ENCODE assay signal across 20 mouse cellular contexts in the genomic region with DNA sequence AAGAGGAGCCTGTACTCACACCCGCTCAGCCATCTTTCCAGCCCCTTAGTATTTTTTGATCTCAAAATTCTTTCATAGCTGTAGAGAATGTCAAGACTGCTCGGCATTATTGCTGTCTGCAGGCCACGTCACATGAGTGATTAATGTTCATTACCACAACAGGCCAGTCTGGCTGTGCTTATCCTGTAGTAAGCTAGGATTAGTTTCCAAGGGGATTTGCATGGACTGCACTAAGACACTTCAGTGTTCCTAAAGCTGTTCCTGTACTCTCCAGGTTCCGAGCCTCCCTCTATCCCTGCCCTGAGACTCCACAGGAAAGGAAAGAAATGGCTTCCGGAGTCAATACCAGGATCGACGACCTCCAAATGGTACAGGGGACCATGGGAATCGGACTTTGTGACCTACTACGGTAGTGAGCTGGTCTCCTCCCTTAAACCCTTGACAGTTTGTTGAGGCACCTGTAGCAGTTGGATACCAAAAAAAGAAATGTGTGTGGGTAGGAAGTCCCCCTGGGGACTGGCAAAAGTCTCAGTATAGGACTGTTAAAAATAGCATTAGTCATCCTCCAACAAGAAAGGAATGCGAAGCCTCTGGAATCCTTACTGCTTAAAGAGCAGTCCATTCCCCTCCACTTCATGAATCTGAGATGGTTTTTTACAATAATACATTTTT. TPM values are rescaled to one million over a fixed set of nuclear protein-coding genes. Genes with fewer than 3 reads are reported as not detected.
DNase-seq lines count a peak whose midpoint lies in the region; ATAC-seq lines count a peak whose summit lies in the region.
"Had no signal": no experiment of that assay in that cellular context is flagged by ENCODE, and none has a peak within 500 bp of the region (broad histone marks: within the 10 kb centered on the region; RNA-seq: fewer than 3 reads in every experiment).

No protein-coding gene starts in this region.

- intact Hi-C loops in heart, postnatal 25 days (cut with DNase I), result no loop called here

- WGBS in heart, embryonic 12.5 days, result 52% methylated on average over 10 of the region's 10 CpGs
- 81% methylated on average over 10 of the region's 10 CpGs for WGBS in limb, embryonic 12.5 days
- 90% methylated on average over 10 of the region's 10 CpGs for WGBS in limb, embryonic 10.5 days
- WGBS in stomach, embryonic 14.5 days, result 63% methylated on average over 10 of the region's 10 CpGs

- peaks cover 36% of the 10 kb centered on the region for H3K4me1 ChIP-seq in heart, embryonic 12.5 days (replicated peaks)
- H3K4me1 ChIP-seq in limb, embryonic 12.5 days (replicated peaks), result peaks cover 3% of the 10 kb centered on the region; the same call in 1 of the 2 replicates
- no peaks in the 10 kb centered on the region for H3K4me1 ChIP-seq in limb, embryonic 10.5 days
- H3K4me1 ChIP-seq in stomach, embryonic 14.5 days (ENCODE audit: control insufficient read depth, insufficient read depth, low read length), result 0 out of 2 replicates have a peak, but pooled peaks cover 3% of the 10 kb centered on the region
- H3K4me1 ChIP-seq: neural tube, embryonic 13.5 days had no signal

- peak overlapping the region; percentile 97 for H3K27ac ChIP-seq in heart, embryonic 12.5 days (ENCODE audit: poor library complexity, severe bottlenecking)
- 0 out of 2 replicates have a peak overlapping the region, but pooled peaks have one; percentile 19 for H3K27ac ChIP-seq in limb, embryonic 12.5 days
- no peak overlapping the region for H3K27ac ChIP-seq in limb, embryonic 10.5 days
- peak overlapping the region; percentile 15; the same call in 1 of the 2 replicates for H3K27ac ChIP-seq in stomach, embryonic 14.5 days (ENCODE audit: low read length)
- H3K27ac ChIP-seq: liver, embryonic 14.5 days; neural tube, embryonic 13.5 days had no signal

- peaks cover 85% of the 10 kb centered on the region for H3K36me3 ChIP-seq in heart, embryonic 12.5 days
- H3K36me3 ChIP-seq in limb, embryonic 12.5 days, result peaks cover 76% of the 10 kb centered on the region
- H3K36me3 ChIP-seq in limb, embryonic 10.5 days, result peaks cover 81% of the 10 kb centered on the region
- H3K36me3 ChIP-seq in stomach, embryonic 14.5 days (ENCODE audit: control insufficient read depth, insufficient read depth, low read length), result peaks cover 42% of the 10 kb centered on the region

- no peak overlapping the region for H3K9ac ChIP-seq in heart, embryonic 12.5 days
- no peak overlapping the region for H3K9ac ChIP-seq in limb, embryonic 12.5 days (replicated peaks)
- H3K9ac ChIP-seq in stomach, embryonic 14.5 days (replicated peaks; ENCODE audit: low read depth, low read length), result no peak overlapping the region
- H3K9ac ChIP-seq: liver, embryonic 14.5 days; neural tube, embryonic 13.5 days had no signal

- no peak for DNase-seq in heart, postnatal 25 days (ENCODE audit: low spot score)
- no peak for DNase-seq in limb, embryonic 10.5 days (ENCODE audit: low spot score)
- peak; percentile 36 for DNase-seq in heart, postnatal 4 days
- no peak for DNase-seq in cerebellum, adult 11 months
- DNase-seq in frontal cortex, adult 2 months (ENCODE audit: extremely low spot score in 1 of 2, low spot score in 1 of 2), result no peak
- DNase-seq: adrenal gland, postnatal 36 days; cerebellum, postnatal 10 days; embryo, embryonic 11 days; gastrocnemius, postnatal 36 days; thymus, postnatal 36 days had no signal

- H3K4me2 ChIP-seq in heart, embryonic 12.5 days, result 0 out of 2 replicates have a peak overlapping the region, but pooled peaks have one; percentile 22
- H3K4me2 ChIP-seq in limb, embryonic 12.5 days, result no peak overlapping the region
- H3K4me2 ChIP-seq in stomach, embryonic 14.5 days (replicated peaks; ENCODE audit: low read depth, low read length), result no peak overlapping the region
- H3K4me2 ChIP-seq: neural tube, embryonic 13.5 days had no signal

- H3K4me3 ChIP-seq in heart, embryonic 12.5 days, result no peak overlapping the region
- H3K4me3 ChIP-seq in limb, embryonic 12.5 days (replicated peaks), result no peak overlapping the region
- H3K4me3 ChIP-seq in limb, embryonic 10.5 days, result no peak overlapping the region
- no peak overlapping the region for H3K4me3 ChIP-seq in stomach, embryonic 14.5 days (ENCODE audit: low read depth, low read length)
- H3K4me3 ChIP-seq: megakaryocyte, embryonic 14.5 days; neural tube, embryonic 13.5 days had no signal

- H3K27me3 ChIP-seq in heart, embryonic 12.5 days (replicated peaks), result no peaks in the 10 kb centered on the region
- no peaks in the 10 kb centered on the region for H3K27me3 ChIP-seq in limb, embryonic 12.5 days
- H3K27me3 ChIP-seq in limb, embryonic 10.5 days (ENCODE audit: low read depth, poor library complexity, severe bottlenecking), result no peaks in the 10 kb centered on the region
- H3K27me3 ChIP-seq in stomach, embryonic 14.5 days (ENCODE audit: control insufficient read depth, insufficient read depth, low read length), result no peaks in the 10 kb centered on the region
- H3K27me3 ChIP-seq: megakaryocyte, embryonic 14.5 days; neural tube, embryonic 13.5 days had no signal

- ATAC-seq in heart, embryonic 12.5 days (ENCODE audit: insufficient number of reproducible peaks, low FRiP score), result 0 out of 2 replicates have a peak, but pooled peaks have one; percentile 57
- ATAC-seq in limb, embryonic 12.5 days (ENCODE audit: insufficient number of reproducible peaks, insufficient read depth, low FRiP score, low TSS enrichment, low read depth), result no peak
- ATAC-seq in stomach, embryonic 14.5 days (ENCODE audit: insufficient number of reproducible peaks, insufficient read depth, low FRiP score, low read depth), result no peak
- ATAC-seq: forebrain, embryonic 16.5 days; hindbrain, embryonic 16.5 days; lung, postnatal 0 days had no signal

- no peaks in the 10 kb centered on the region for H3K9me3 ChIP-seq in heart, embryonic 12.5 days (replicated peaks)
- no peaks in the 10 kb centered on the region for H3K9me3 ChIP-seq in limb, embryonic 12.5 days
- no peaks in the 10 kb centered on the region for H3K9me3 ChIP-seq in limb, embryonic 10.5 days (replicated peaks)
- no peaks in the 10 kb centered on the region for H3K9me3 ChIP-seq in stomach, embryonic 14.5 days (ENCODE audit: control insufficient read depth, low read depth, low read length)
- H3K9me3 ChIP-seq: megakaryocyte, embryonic 14.5 days; neural tube, embryonic 13.5 days had no signal

RNA-seq across cellular contexts. Expression of a gene that starts 21.0 kb away (rescaled TPM):
- polyA plus RNA-seq in heart, embryonic 12.5 days (2016; fragmentation: Nextera tagmentation; extraction: Ambion mirVana), result 70.0 and 71.4 TPM in 2 replicates
- total RNA-seq in heart, postnatal 25 days (2021), result 10 to 100 TPM; 84.7 to 87.3 TPM
- 26.9 and 29.4 TPM in 2 replicates for polyA plus RNA-seq in limb, embryonic 12.5 days (2016; fragmentation: Nextera tagmentation; extraction: Ambion mirVana)
- polyA plus RNA-seq in limb, embryonic 10.5 days (2016; fragmentation: Nextera tagmentation; extraction: Ambion mirVana), result 28.1 and 30.2 TPM in 2 replicates
- 100 to 1,000 TPM; 112 to 115 TPM for total RNA-seq in heart, postnatal 4 days (2021)
- 38.4 and 42.0 TPM in 2 replicates for polyA plus RNA-seq in stomach, embryonic 14.5 days (2014; fragmentation: Nextera tagmentation; extraction: Ambion mirVana)
- 312 and 317 TPM in 2 replicates for polyA plus RNA-seq in frontal cortex, adult 2 months (2012; rRNA removed)

RNA-seq across cellular contexts. Expression of a gene that starts 39.5 kb away (rescaled TPM):
- polyA plus RNA-seq in heart, embryonic 12.5 days (2016; fragmentation: Nextera tagmentation; extraction: Ambion mirVana), result 17.5 and 18.1 TPM in 2 replicates
- total RNA-seq in heart, postnatal 25 days (2021), result 1 to 10 TPM; 8.0 to 8.7 TPM
- 8.0 and 8.1 TPM in 2 replicates for polyA plus RNA-seq in limb, embryonic 12.5 days (2016; fragmentation: Nextera tagmentation; extraction: Ambion mirVana)
- 4.9 and 5.9 TPM in 2 replicates for polyA plus RNA-seq in limb, embryonic 10.5 days (2016; fragmentation: Nextera tagmentation; extraction: Ambion mirVana)
- total RNA-seq in heart, postnatal 4 days (2021), result 10 to 100 TPM in 1 of 2 experiments, 1 to 10 TPM in 1; 9.0 to 10.1 TPM
- polyA plus RNA-seq in stomach, embryonic 14.5 days (2014; fragmentation: Nextera tagmentation; extraction: Ambion mirVana), result 11.2 and 14.2 TPM in 2 replicates
- polyA plus RNA-seq in frontal cortex, adult 2 months (2012; rRNA removed), result 11.8 and 13.0 TPM in 2 replicates

RNA-seq across cellular contexts. Expression of a gene that starts 47.9 kb away (rescaled TPM):
- polyA plus RNA-seq in heart, embryonic 12.5 days (2016; fragmentation: Nextera tagmentation; extraction: Ambion mirVana), result not detected in 2 replicates
- under 1 TPM; 0.55 to 0.64 TPM for total RNA-seq in heart, postnatal 25 days (2021)
- polyA plus RNA-seq in limb, embryonic 12.5 days (2016; fragmentation: Nextera tagmentation; extraction: Ambion mirVana), result not detected in 2 replicates
- polyA plus RNA-seq in limb, embryonic 10.5 days (2016; fragmentation: Nextera tagmentation; extraction: Ambion mirVana), result not detected in 2 replicates
- not detected for total RNA-seq in heart, postnatal 4 days (2021)
- polyA plus RNA-seq in stomach, embryonic 14.5 days (2014; fragmentation: Nextera tagmentation; extraction: Ambion mirVana), result not detected in 2 replicates
- 0.46 and 0.55 TPM in 2 replicates for polyA plus RNA-seq in frontal cortex, adult 2 months (2012; rRNA removed)
- total RNA-seq: gastrocnemius, postnatal 36 days; MEL had no signal

RNA-seq across cellular contexts. Expression of a gene that starts 52.1 kb away (rescaled TPM):
- polyA plus RNA-seq in heart, embryonic 12.5 days (2016; fragmentation: Nextera tagmentation; extraction: Ambion mirVana), result 27.2 and 30.4 TPM in 2 replicates
- total RNA-seq in heart, postnatal 25 days (2021), result 10 to 100 TPM; 15.8 to 17.1 TPM
- polyA plus RNA-seq in limb, embryonic 12.5 days (2016; fragmentation: Nextera tagmentation; extraction: Ambion mirVana), result 43.6 and 46.5 TPM in 2 replicates
- polyA plus RNA-seq in limb, embryonic 10.5 days (2016; fragmentation: Nextera tagmentation; extraction: Ambion mirVana), result 42.3 and 45.3 TPM in 2 replicates
- total RNA-seq in heart, postnatal 4 days (2021), result 10 to 100 TPM; 15.4 to 16.2 TPM
- polyA plus RNA-seq in stomach, embryonic 14.5 days (2014; fragmentation: Nextera tagmentation; extraction: Ambion mirVana), result 37.9 and 41.3 TPM in 2 replicates
- 30.8 and 34.1 TPM in 2 replicates for polyA plus RNA-seq in frontal cortex, adult 2 months (2012; rRNA removed)

RNA-seq across cellular contexts. Expression of a gene that starts 56.8 kb away (rescaled TPM):
- polyA plus RNA-seq in heart, embryonic 12.5 days (2016; fragmentation: Nextera tagmentation; extraction: Ambion mirVana), result 36.2 and 37.3 TPM in 2 replicates
- 10 to 100 TPM; 19.1 to 21.4 TPM for total RNA-seq in heart, postnatal 25 days (2021)
- polyA plus RNA-seq in limb, embryonic 12.5 days (2016; fragmentation: Nextera tagmentation; extraction: Ambion mirVana), result 40.4 and 43.1 TPM in 2 replicates
- 41.3 and 49.6 TPM in 2 replicates for polyA plus RNA-seq in limb, embryonic 10.5 days (2016; fragmentation: Nextera tagmentation; extraction: Ambion mirVana)
- total RNA-seq in heart, postnatal 4 days (2021), result 10 to 100 TPM; 17.5 to 17.7 TPM
- 36.7 and 46.0 TPM in 2 replicates for polyA plus RNA-seq in stomach, embryonic 14.5 days (2014; fragmentation: Nextera tagmentation; extraction: Ambion mirVana)
- 52.0 and 56.0 TPM in 2 replicates for polyA plus RNA-seq in frontal cortex, adult 2 months (2012; rRNA removed)
